Mouse (Mus musculus): ENCODE data around the gene Ptk6. TPM values are rescaled to one million over a fixed set of nuclear protein-coding genes. Genes with fewer than 3 reads are reported as not detected.
A peak's percentile ranks its signal among the peaks of the same experiment; 100 is the strongest.

Ptk6 gene
- polyA plus RNA-seq, 1 experiment from 2014 or later: 1.9 TPM

DNA sequence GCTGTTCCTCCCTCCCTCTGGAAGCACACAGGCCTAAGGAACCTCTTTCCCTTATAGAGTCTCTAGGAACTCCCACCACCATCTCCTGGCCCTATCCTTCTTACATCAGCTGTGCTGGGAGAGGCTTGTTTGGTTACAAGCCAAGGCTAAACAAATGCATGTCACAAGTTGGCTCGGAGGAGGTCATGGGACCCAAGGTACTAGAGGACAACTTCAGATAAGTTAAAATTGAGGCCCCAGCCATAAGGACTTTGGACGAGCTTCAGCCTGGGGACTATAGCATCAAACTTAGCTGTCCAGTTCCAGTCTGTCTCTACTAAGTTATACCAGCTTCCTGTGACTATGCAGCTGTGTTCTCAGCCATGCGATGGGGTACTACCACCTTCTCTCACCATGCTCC lies 24.5 kb upstream of the Ptk6 start:
- Histone ChIP-seq H3K27ac (ENCODE audit: low read depth, low read length) (peak overlapping the region; percentile 62; the same call in 1 of the 2 replicates), H3K36me3 (ENCODE audit: control insufficient read depth, insufficient read depth) (peaks cover 63% of the 10 kb centered on the region), H3K4me3 (ENCODE audit: low read depth, low read length) (no peak overlapping the region), H3K9ac (ENCODE audit: low read depth, low read length) (no peak overlapping the region), H3K4me2 (replicated peaks; ENCODE audit: low read depth) (no peak overlapping the region), H3K9me3 (ENCODE audit: control insufficient read depth) (no peaks in the 10 kb centered on the region), H3K4me1 (replicated peaks; ENCODE audit: control insufficient read depth, insufficient read depth, low read length) (no peaks in the 10 kb centered on the region), H3K27me3 (replicated peaks; ENCODE audit: control insufficient read depth, insufficient read depth, low read length) (no peaks in the 10 kb centered on the region)
- no peak for TF ChIP-seq CTCF (IDR thresholded peaks at IDR 0.05; ENCODE audit: low read depth)
- 66% methylated on average over 3 of the region's 3 CpGs for WGBS
- ATAC-seq: peak; percentile 58

DNA sequence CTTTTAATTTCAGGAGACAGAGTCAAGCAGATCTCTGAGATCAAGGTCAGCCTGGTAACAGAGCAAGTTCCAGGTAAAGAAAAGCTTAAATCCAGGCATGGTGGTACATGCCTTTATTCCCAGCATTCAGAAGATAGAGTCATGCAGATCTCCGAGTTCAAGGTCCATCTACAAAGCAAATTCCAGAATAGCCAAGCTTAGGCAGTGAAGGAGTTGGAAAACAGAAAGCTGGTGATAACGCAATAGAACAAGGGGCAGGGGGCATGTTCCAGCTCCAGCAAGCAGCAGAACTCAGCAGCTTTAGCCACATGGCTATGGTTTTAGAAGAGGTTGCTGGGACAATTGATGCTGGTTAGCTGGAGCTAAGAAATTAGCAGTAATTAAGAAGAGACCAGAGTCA lies 22.4 kb upstream of the Ptk6 start:
- Histone ChIP-seq H3K4me2 (replicated peaks; ENCODE audit: low read depth) (no peak overlapping the region), H3K27ac (ENCODE audit: low read depth, low read length) (peak overlapping the region; percentile 71), H3K27me3 (replicated peaks; ENCODE audit: control insufficient read depth, insufficient read depth, low read length) (no peaks in the 10 kb centered on the region), H3K9ac (ENCODE audit: low read depth, low read length) (no peak overlapping the region), H3K4me1 (replicated peaks; ENCODE audit: control insufficient read depth, insufficient read depth, low read length) (no peaks in the 10 kb centered on the region), H3K4me3 (ENCODE audit: low read depth, low read length) (no peak overlapping the region), H3K9me3 (ENCODE audit: control insufficient read depth) (no peaks in the 10 kb centered on the region), H3K36me3 (ENCODE audit: control insufficient read depth, insufficient read depth) (peaks cover 42% of the 10 kb centered on the region)
- 43% methylated on average over 2 of the region's 2 CpGs for WGBS
- TF ChIP-seq CTCF (IDR thresholded peaks at IDR 0.05; ENCODE audit: low read depth): no peak
- peak; percentile 53 for ATAC-seq

DNA sequence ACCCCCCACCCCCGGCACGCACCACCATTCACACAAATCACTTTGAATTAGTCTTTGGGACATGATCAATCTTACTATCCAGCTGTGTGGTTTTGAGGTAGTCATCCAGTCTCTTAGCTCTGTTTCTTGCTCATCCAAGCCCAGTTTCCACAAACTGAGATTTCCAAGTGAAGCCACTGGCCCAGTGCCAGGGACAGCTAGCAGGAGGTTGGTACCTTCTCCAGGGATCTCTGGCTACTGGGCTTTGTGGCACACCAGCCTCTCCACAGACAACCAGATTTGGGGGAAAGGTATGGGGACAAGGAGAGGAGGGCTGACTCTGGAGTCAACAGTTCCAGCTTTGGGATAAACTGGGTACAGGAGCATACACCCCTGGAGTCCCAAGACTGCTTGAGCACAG lies 17.8 kb upstream of the Ptk6 start:
- 44% methylated on average over 2 of the region's 2 CpGs for WGBS
- H3K27me3 ChIP-seq (replicated peaks; ENCODE audit: control insufficient read depth, insufficient read depth, low read length): no peaks in the 10 kb centered on the region
- H3K4me2 ChIP-seq (replicated peaks; ENCODE audit: low read depth): peak overlapping the region; percentile 61
- H3K27ac ChIP-seq (ENCODE audit: low read depth, low read length): no peak overlapping the region; the same call in 1 of the 2 replicates
- H3K4me1 ChIP-seq (replicated peaks; ENCODE audit: control insufficient read depth, insufficient read depth, low read length): no peaks in the 10 kb centered on the region
- no peaks in the 10 kb centered on the region for H3K9me3 ChIP-seq (ENCODE audit: control insufficient read depth)
- ATAC-seq: no peak
- H3K9ac ChIP-seq (ENCODE audit: low read depth, low read length): 0 out of 2 replicates have a peak overlapping the region, but pooled peaks have one; percentile 1
- peaks cover under 1% of the 10 kb centered on the region; the same call in 1 of the 2 replicates for H3K36me3 ChIP-seq (ENCODE audit: control insufficient read depth, insufficient read depth)
- peak overlapping the region; percentile 24 for H3K4me3 ChIP-seq (ENCODE audit: low read depth, low read length)
- TF ChIP-seq CTCF (IDR thresholded peaks at IDR 0.05; ENCODE audit: low read depth): no peak

DNA sequence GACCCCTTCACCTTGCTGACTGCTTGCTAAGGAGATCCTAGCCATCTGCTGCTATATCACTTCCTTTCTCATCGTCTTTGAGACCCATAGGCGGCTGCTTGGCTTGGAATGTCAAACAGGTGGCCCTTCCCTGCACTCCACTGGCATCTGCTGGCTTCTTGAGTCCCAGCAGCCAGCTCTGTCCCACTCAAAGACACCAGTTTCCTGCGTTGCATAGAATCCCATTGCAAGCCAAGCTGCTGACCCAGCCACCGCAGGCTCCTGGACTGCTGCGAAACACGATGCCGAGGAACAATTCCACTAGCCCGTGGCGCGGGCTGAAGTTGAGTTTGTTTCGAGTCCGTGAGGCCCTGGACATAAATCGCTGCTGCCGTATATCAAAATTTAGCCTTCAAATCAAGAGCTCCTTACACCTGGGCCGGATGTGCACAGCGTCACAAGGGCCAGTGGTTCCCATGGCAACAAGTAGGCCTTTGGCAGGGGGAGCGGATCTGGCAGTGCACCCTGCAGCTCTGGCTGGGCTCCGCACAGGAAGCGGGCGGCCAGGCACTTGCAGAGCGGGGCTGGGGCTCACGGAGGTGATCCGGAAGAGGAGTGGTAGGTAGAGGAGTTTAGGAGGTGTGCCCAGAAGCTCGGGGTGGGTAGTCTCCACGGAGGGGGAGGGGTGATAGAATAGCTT lies 17.1 kb upstream of the Ptk6 start, which contains the start of gene Fndc11:
TSS of gene Fndc11 (plus strand) at position 476 of the 679 bp plus-strand sequence.
- Histone ChIP-seq H3K27ac (ENCODE audit: low read depth, low read length) (no peak within 1 kb of the TSS; the same call in 1 of the 2 replicates), H3K27me3 (replicated peaks; ENCODE audit: control insufficient read depth, insufficient read depth, low read length) (no peaks in the 10 kb centered on the region), H3K4me2 (replicated peaks; ENCODE audit: low read depth) (peak within 1 kb of the TSS; percentile 61), H3K4me3 (ENCODE audit: low read depth, low read length) (peak within 1 kb of the TSS; percentile 24), H3K4me1 (replicated peaks; ENCODE audit: control insufficient read depth, insufficient read depth, low read length) (no peaks in the 10 kb centered on the region), H3K36me3 (ENCODE audit: control insufficient read depth, insufficient read depth) (no peaks in the 10 kb centered on the region), H3K9me3 (ENCODE audit: control insufficient read depth) (no peaks in the 10 kb centered on the region), H3K9ac (ENCODE audit: low read depth, low read length) (0 out of 2 replicates have a peak within 1 kb of the TSS, but pooled peaks have one; percentile 1)
- 3% methylated on average over 25 of the region's 25 CpGs for WGBS
- ATAC-seq: peak; percentile 86
- TF ChIP-seq CTCF (IDR thresholded peaks at IDR 0.05; ENCODE audit: low read depth): peak; percentile 69

DNA sequence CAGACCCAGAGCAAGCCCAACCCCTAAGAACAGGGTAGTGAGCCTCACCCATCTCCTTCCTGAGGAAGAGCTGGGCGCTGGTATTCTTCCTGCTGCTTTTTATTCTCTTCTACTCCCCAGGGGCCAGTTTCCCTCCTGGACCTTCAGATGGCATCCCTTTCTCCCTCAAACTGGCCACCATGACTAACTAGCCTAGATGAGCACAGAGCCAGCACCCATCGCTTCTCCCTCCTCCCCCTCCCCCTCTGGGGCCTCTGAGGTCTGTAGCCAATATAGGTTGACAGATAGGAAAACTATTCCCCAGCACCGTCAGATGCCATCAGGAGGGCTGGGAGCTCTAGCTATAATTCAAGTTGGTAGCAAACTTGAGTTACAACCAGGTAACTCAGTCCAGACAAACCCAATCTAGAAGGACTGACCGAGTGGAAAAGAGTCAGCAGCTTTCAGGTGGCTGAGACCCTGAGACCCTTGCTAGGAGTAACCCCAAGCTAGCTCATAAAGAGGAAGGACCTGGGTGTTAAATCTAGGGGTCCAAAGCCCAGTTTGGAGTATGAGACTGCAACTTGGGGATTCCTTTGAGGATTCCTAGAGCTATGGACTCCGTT lies 16.4 kb upstream of the Ptk6 start:
- Histone ChIP-seq H3K9ac (ENCODE audit: low read depth, low read length) (no peak overlapping the region), H3K27me3 (replicated peaks; ENCODE audit: control insufficient read depth, insufficient read depth, low read length) (no peaks in the 10 kb centered on the region), H3K9me3 (ENCODE audit: control insufficient read depth) (no peaks in the 10 kb centered on the region), H3K27ac (ENCODE audit: low read depth, low read length) (no peak overlapping the region), H3K36me3 (ENCODE audit: control insufficient read depth, insufficient read depth) (no peaks in the 10 kb centered on the region), H3K4me1 (replicated peaks; ENCODE audit: control insufficient read depth, insufficient read depth, low read length) (no peaks in the 10 kb centered on the region), H3K4me2 (replicated peaks; ENCODE audit: low read depth) (no peak overlapping the region), H3K4me3 (ENCODE audit: low read depth, low read length) (no peak overlapping the region)
- ATAC-seq: no peak
- 65% methylated on average over 5 of the region's 5 CpGs for WGBS
- TF ChIP-seq CTCF (IDR thresholded peaks at IDR 0.05; ENCODE audit: low read depth): no peak

DNA sequence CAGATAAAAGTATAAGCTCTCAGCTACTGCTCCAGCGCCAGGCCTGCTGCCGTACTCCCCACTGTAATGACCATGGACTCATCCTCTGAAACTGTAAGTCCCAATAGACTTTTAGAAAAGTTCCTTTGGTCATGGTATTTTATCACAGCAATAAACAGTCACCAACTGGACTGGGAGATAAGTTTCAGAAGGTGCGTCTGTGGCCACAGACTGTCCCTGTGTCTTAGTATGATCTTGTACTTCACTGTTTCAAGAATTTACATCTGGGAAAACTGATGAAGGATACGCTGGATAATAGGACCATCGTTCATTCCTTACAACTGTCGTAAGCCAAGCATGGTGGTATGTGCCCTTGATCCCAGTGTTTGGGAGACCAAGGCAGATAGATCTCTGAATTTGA lies 13.4 kb upstream of the Ptk6 start:
- H3K27ac ChIP-seq (ENCODE audit: low read depth, low read length): no peak overlapping the region
- no peak overlapping the region for H3K4me3 ChIP-seq (ENCODE audit: low read depth, low read length)
- no peak overlapping the region for H3K4me2 ChIP-seq (replicated peaks; ENCODE audit: low read depth)
- no peaks in the 10 kb centered on the region for H3K4me1 ChIP-seq (replicated peaks; ENCODE audit: control insufficient read depth, insufficient read depth, low read length)
- peaks cover 14% of the 10 kb centered on the region for H3K27me3 ChIP-seq (replicated peaks; ENCODE audit: control insufficient read depth, insufficient read depth, low read length)
- no peak overlapping the region for H3K9ac ChIP-seq (ENCODE audit: low read depth, low read length)
- ATAC-seq: no peak
- no peak for TF ChIP-seq CTCF (IDR thresholded peaks at IDR 0.05; ENCODE audit: low read depth)
- H3K36me3 ChIP-seq (ENCODE audit: control insufficient read depth, insufficient read depth): no peaks in the 10 kb centered on the region
- 86% methylated on average over 6 of the region's 6 CpGs for WGBS
- H3K9me3 ChIP-seq (ENCODE audit: control insufficient read depth): no peaks in the 10 kb centered on the region

Data from intestine, postnatal 0 days (tissue).